Mouse (Mus musculus) kidney, postnatal 14 days (tissue): Measurements from ENCODE around the gene Pdzd2.

Experiments used
- DNase-seq: peaks from one replicate; pipeline ENCODE4 v3.0.0; 2022; ENCODE audit warnings: mixed read lengths

Pdzd2 gene

GRCm38 (mm10) chr15:12532568-12532967 is 207.2 kb downstream of the Pdzd2 start:
- no peak for DNase-seq

- no peak for DNase-seq
Observed at GRCm38 (mm10) chr15:12522810-12523209, 216.9 kb downstream of the Pdzd2 start.

- DNase-seq: no peak
Observed at GRCm38 (mm10) chr15:12520292-12520691, 219.4 kb downstream of the Pdzd2 start.

- DNase-seq: no peak
Observed at GRCm38 (mm10) chr15:12518370-12518973, 221.3 kb downstream of the Pdzd2 start.

- peak; percentile 19 for DNase-seq
Observed at GRCm38 (mm10) chr15:12517314-12517813, 222.4 kb downstream of the Pdzd2 start.

GRCm38 (mm10) chr15:12515272-12515844 is 224.4 kb downstream of the Pdzd2 start:
- peak; percentile 28 for DNase-seq

GRCm38 (mm10) chr15:12513526-12513925 is 226.2 kb downstream of the Pdzd2 start:
- no peak for DNase-seq

- no peak for DNase-seq
Observed at GRCm38 (mm10) chr15:12508765-12509377, 230.9 kb downstream of the Pdzd2 start.

- DNase-seq: no peak
Observed at GRCm38 (mm10) chr15:12507523-12507922, 232.2 kb downstream of the Pdzd2 start.

GRCm38 (mm10) chr15:12506514-12506913 is 233.2 kb downstream of the Pdzd2 start:
- no peak for DNase-seq

- DNase-seq: no peak
Observed at GRCm38 (mm10) chr15:12506085-12506484, 233.6 kb downstream of the Pdzd2 start.

- no peak for DNase-seq
Observed at GRCm38 (mm10) chr15:12505556-12505955, 234.2 kb downstream of the Pdzd2 start.

- no peak for DNase-seq
Observed at GRCm38 (mm10) chr15:12503907-12504306, 235.8 kb downstream of the Pdzd2 start.

GRCm38 (mm10) chr15:12501924-12502548 is 237.7 kb downstream of the Pdzd2 start:
- DNase-seq: no peak

GRCm38 (mm10) chr15:12500674-12501073 is 239.1 kb downstream of the Pdzd2 start:
- DNase-seq: no peak

- no peak for DNase-seq
Observed at GRCm38 (mm10) chr15:12494084-12494483, 245.6 kb downstream of the Pdzd2 start.

GRCm38 (mm10) chr15:12493258-12493657 is 246.5 kb downstream of the Pdzd2 start:
- DNase-seq: peak; percentile 45

GRCm38 (mm10) chr15:12490969-12491368 is 248.8 kb downstream of the Pdzd2 start:
- DNase-seq: peak; percentile 75

GRCm38 (mm10) chr15:12490527-12490926 is 249.2 kb downstream of the Pdzd2 start:
- DNase-seq: peak; percentile 48

- DNase-seq: no peak
Observed at GRCm38 (mm10) chr15:12488316-12488715, 251.4 kb downstream of the Pdzd2 start.

- DNase-seq: no peak
Observed at GRCm38 (mm10) chr15:12481261-12481660, 258.5 kb downstream of the Pdzd2 start.

- no peak for DNase-seq
Observed at GRCm38 (mm10) chr15:12480369-12480768, 259.4 kb downstream of the Pdzd2 start.

GRCm38 (mm10) chr15:12479326-12479725 is 260.4 kb downstream of the Pdzd2 start:
- DNase-seq: peak; percentile 45

- DNase-seq: no peak
Observed at GRCm38 (mm10) chr15:12473596-12473995, 266.1 kb downstream of the Pdzd2 start.
